Mouse (Mus musculus) heart, embryonic 11.5 days (tissue): ENCODE results near the gene Atp8b5. TPM values are rescaled to one million over a fixed set of nuclear protein-coding genes. Genes with fewer than 3 reads are reported as not detected.

ENCODE experiments used
- ATAC-seq: fragments of 200-750 bp; cut with Nextera tagmentation; replicated peaks from 2 replicates; pipeline ENCODE4 v1.8.0; 2017; ENCODE audit warnings: moderate library complexity; ENCODE audit not compliant: insufficient number of reproducible peaks, low FRiP score, low TSS enrichment
- H3K27ac ChIP-seq: fragments of 300-500 bp; sonication (generic); 2 replicates; pipeline ENCODE4 v1.5.1; 2014; ENCODE audit warnings: mild to moderate bottlenecking, low read depth, low read length
- H3K27me3 ChIP-seq: fragments of 300-500 bp; sonication (generic); 2 replicates; pipeline ENCODE4 v1.6.1; 2014; ENCODE audit warnings: mild to moderate bottlenecking, low read length, mixed read lengths; ENCODE audit not compliant: control insufficient read depth, insufficient read depth
- H3K36me3 ChIP-seq: fragments of 300-500 bp; sonication (generic); 2 replicates; pipeline ENCODE4 v1.6.1; 2014; ENCODE audit warnings: mild to moderate bottlenecking, low read length, moderate library complexity, mixed read lengths; ENCODE audit not compliant: control insufficient read depth, insufficient read depth
- H3K4me1 ChIP-seq: fragments of 300-500 bp; sonication (generic); 2 replicates; pipeline ENCODE4 v1.6.1; 2014; ENCODE audit warnings: low read length; ENCODE audit not compliant: control insufficient read depth, insufficient read depth
- H3K4me2 ChIP-seq: fragments of 300-500 bp; sonication (generic); 2 replicates; pipeline ENCODE4 v1.6.1; 2014; ENCODE audit warnings: mild to moderate bottlenecking, moderate library complexity
- H3K4me3 ChIP-seq: fragments of 300-500 bp; sonication (generic); 2 replicates; pipeline ENCODE4 v1.5.1; 2014; ENCODE audit warnings: low read depth, low read length
- H3K9ac ChIP-seq: fragments of 300-500 bp; sonication (generic); 2 replicates; pipeline ENCODE4 v1.6.1; 2014; ENCODE audit warnings: mild to moderate bottlenecking, low read depth, low read length, moderate library complexity
- H3K9me3 ChIP-seq: fragments of 300-500 bp; sonication (generic); replicated peaks from 2 replicates; pipeline ENCODE4 v1.6.1; 2016; ENCODE audit warnings: low read length; ENCODE audit not compliant: control insufficient read depth
- WGBS: fragments of 180-500 bp; shearing (Covaris S2); extraction: QIAGEN DNeasy Blood & Tissue Kit; methylation state at CpG from one replicate; pipeline ENCODE4 v1.1.7; 2014; ENCODE audit not compliant: insufficient replicate concordance; 5-methylcytosine and 5-hydroxymethylcytosine counted together
- polyA plus RNA-seq: library from polyadenylated mRNA; unstranded; fragments of >200 nt; fragmentation: Nextera tagmentation; extraction: Ambion mirVana; gene quantifications from 2 replicates; pipeline ENCODE4 v1.2.1, GENCODE M21; 2014

Atp8b5 gene
- polyA plus RNA-seq, result 0.27 TPM in 1 of 2 replicates, not detected in the other

- H3K4me3 ChIP-seq, result peak within 1 kb of the TSS; percentile 39
- no peaks in the 10 kb centered on the region for H3K4me1 ChIP-seq
- peak within 1 kb of the TSS; percentile 69 for H3K4me2 ChIP-seq
- no peaks in the 10 kb centered on the region for H3K36me3 ChIP-seq
- H3K9ac ChIP-seq, result peak within 1 kb of the TSS; percentile 54
- no peak within 1 kb of the TSS for H3K27ac ChIP-seq
- ATAC-seq, result 0 out of 2 replicates have a peak, but pooled peaks have one; percentile 57
- no peaks in the 10 kb centered on the region for H3K27me3 ChIP-seq
- 2% methylated on average over 19 of the region's 19 CpGs for WGBS
- no peaks in the 10 kb centered on the region for H3K9me3 ChIP-seq
Measured at GRCm38 (mm10) chr4:43266623-43267322, at the start of gene Atp8b5. TSS of gene Atp8b5 (plus strand) at chr4:43267159.

GRCm38 (mm10) chr4:43217997-43218396, 49.0 kb upstream of the Atp8b5 start:
- Histone ChIP-seq H3K9ac (no peak overlapping the region), H3K4me3 (no peak overlapping the region), H3K4me1 (no peaks in the 10 kb centered on the region), H3K27ac (no peak overlapping the region), H3K9me3 (no peaks in the 10 kb centered on the region), H3K4me2 (no peak overlapping the region), H3K27me3 (no peaks in the 10 kb centered on the region), H3K36me3 (no peaks in the 10 kb centered on the region)
- WGBS, result 85% methylated on average over 1 of the region's 1 CpGs
- ATAC-seq, result no peak

GRCm38 (mm10) chr4:43231821-43232220, 35.1 kb upstream of the Atp8b5 start:
- Histone ChIP-seq H3K4me2 (no peak overlapping the region), H3K9ac (no peak overlapping the region), H3K27me3 (no peaks in the 10 kb centered on the region), H3K4me3 (no peak overlapping the region), H3K4me1 (no peaks in the 10 kb centered on the region), H3K36me3 (no peaks in the 10 kb centered on the region), H3K27ac (no peak overlapping the region), H3K9me3 (no peaks in the 10 kb centered on the region)
- no peak for ATAC-seq
- 77% methylated on average over 3 of the region's 3 CpGs for WGBS

GRCm38 (mm10) chr4:43232985-43233384, 34.0 kb upstream of the Atp8b5 start:
- Histone ChIP-seq H3K4me2 (no peak overlapping the region), H3K4me1 (no peaks in the 10 kb centered on the region), H3K4me3 (no peak overlapping the region), H3K9me3 (no peaks in the 10 kb centered on the region), H3K27ac (no peak overlapping the region), H3K9ac (no peak overlapping the region), H3K27me3 (no peaks in the 10 kb centered on the region), H3K36me3 (no peaks in the 10 kb centered on the region)
- ATAC-seq, result no peak
- WGBS, result 75% methylated on average over 1 of the region's 1 CpGs

- Histone ChIP-seq H3K27ac (no peak overlapping the region), H3K36me3 (no peaks in the 10 kb centered on the region), H3K4me2 (no peak overlapping the region), H3K27me3 (no peaks in the 10 kb centered on the region), H3K4me1 (no peaks in the 10 kb centered on the region), H3K9me3 (no peaks in the 10 kb centered on the region), H3K9ac (no peak overlapping the region), H3K4me3 (no peak overlapping the region)
- ATAC-seq, result no peak
- WGBS, result 78% methylated on average over 6 of the region's 6 CpGs
Measured at GRCm38 (mm10) chr4:43233489-43233888, 33.5 kb upstream of the Atp8b5 start.

GRCm38 (mm10) chr4:43236898-43237297, 30.1 kb upstream of the Atp8b5 start:
- no peaks in the 10 kb centered on the region for H3K36me3 ChIP-seq
- H3K27ac ChIP-seq, result no peak overlapping the region
- H3K9me3 ChIP-seq, result no peaks in the 10 kb centered on the region
- H3K4me1 ChIP-seq, result no peaks in the 10 kb centered on the region
- H3K27me3 ChIP-seq, result no peaks in the 10 kb centered on the region
- ATAC-seq, result no peak
- 89% methylated on average over 9 of the region's 9 CpGs for WGBS
- H3K4me3 ChIP-seq, result no peak overlapping the region
- no peak overlapping the region for H3K4me2 ChIP-seq
- H3K9ac ChIP-seq, result no peak overlapping the region

GRCm38 (mm10) chr4:43240716-43241115, 26.2 kb upstream of the Atp8b5 start:
- no peaks in the 10 kb centered on the region for H3K4me1 ChIP-seq
- H3K4me2 ChIP-seq, result no peak overlapping the region
- H3K27ac ChIP-seq, result no peak overlapping the region
- H3K27me3 ChIP-seq, result no peaks in the 10 kb centered on the region
- no peaks in the 10 kb centered on the region for H3K36me3 ChIP-seq
- ATAC-seq, result no peak
- 75% methylated on average over 1 of the region's 1 CpGs for whole genome bisulfite sequencing
- H3K9ac ChIP-seq, result no peak overlapping the region
- no peak overlapping the region for H3K4me3 ChIP-seq
- H3K9me3 ChIP-seq, result no peaks in the 10 kb centered on the region

- no peaks in the 10 kb centered on the region for H3K36me3 ChIP-seq
- WGBS, result 62% methylated on average over 2 of the region's 2 CpGs
- no peak overlapping the region for H3K9ac ChIP-seq
- ATAC-seq, result no peak
- H3K27me3 ChIP-seq, result no peaks in the 10 kb centered on the region
- no peak overlapping the region for H3K27ac ChIP-seq
- H3K4me1 ChIP-seq, result no peaks in the 10 kb centered on the region; the same call in 1 of the 2 replicates
- H3K4me3 ChIP-seq, result no peak overlapping the region
- H3K4me2 ChIP-seq, result no peak overlapping the region
- H3K9me3 ChIP-seq, result no peaks in the 10 kb centered on the region
Measured at GRCm38 (mm10) chr4:43244022-43244421, 22.9 kb upstream of the Atp8b5 start.

- H3K27me3 ChIP-seq, result no peaks in the 10 kb centered on the region
- 82% methylated on average over 4 of the region's 4 CpGs for WGBS
- H3K4me3 ChIP-seq, result no peak overlapping the region
- H3K4me2 ChIP-seq, result no peak overlapping the region
- no peak overlapping the region for H3K27ac ChIP-seq
- ATAC-seq, result no peak
- H3K36me3 ChIP-seq, result no peaks in the 10 kb centered on the region
- H3K9ac ChIP-seq, result no peak overlapping the region
- H3K4me1 ChIP-seq, result no peaks in the 10 kb centered on the region; the same call in 1 of the 2 replicates
- no peaks in the 10 kb centered on the region for H3K9me3 ChIP-seq
Measured at GRCm38 (mm10) chr4:43245776-43246175, 21.2 kb upstream of the Atp8b5 start.
